Mouse (Mus musculus): ENCODE data around the gene Uhmk1.

- TF ChIP-seq CTCF (IDR thresholded peaks at IDR 0.05; ENCODE audit: extremely low read depth, insufficient read depth, insufficient read length, insufficient replicate concordance) (no peak), POLR2A (IDR thresholded peaks at IDR 0.05; ENCODE audit: low read depth, low read length) (no peak)
These were observed 62.6 kb downstream of the Uhmk1 start for GRCm38 (mm10) chr1:170152552-170152951.

Measured in spleen, adult 2 months (tissue).